Mouse (Mus musculus) liver, embryonic 14.5 days (tissue): ENCODE results near the gene Olfr448.

Experiments used
- CTCF ChIP-seq: IDR thresholded peaks from 2 replicates; pipeline ENCODE4 v1.5.1; 2016; ENCODE audit warnings: antibody characterized with exemption, low read depth, control low read depth
- EP300 ChIP-seq: IDR thresholded peaks from 2 replicates; pipeline ENCODE4 v1.6.1; 2016; ENCODE audit warnings: antibody characterized with exemption, low read depth

DNA sequence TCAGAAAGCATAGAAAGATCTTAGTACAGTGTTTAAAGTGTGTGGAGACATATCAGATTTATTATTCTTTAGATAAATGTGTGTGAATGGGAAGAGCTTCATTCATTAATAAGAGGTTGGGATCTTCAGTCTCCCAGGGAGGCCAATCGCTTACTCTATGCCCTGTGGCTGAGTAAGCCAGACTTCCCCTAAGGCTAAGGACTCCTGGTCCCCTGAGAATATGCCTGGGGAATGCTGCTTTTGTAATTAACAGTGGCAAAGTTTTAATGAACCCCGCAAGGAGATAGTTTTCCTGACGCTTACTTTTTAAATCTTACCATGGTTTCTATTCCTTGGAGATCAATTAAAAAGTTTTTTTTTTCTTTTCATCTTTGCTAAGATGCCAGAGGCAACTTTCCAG, 20.5 kb upstream of the Olfr448 start:
- TF ChIP-seq CTCF = no peak
- no peak for TF ChIP-seq EP300
